Mouse (Mus musculus): ENCODE measurements at regions not wholly inside any gene's neighbourhood (a gene's known extent, or its start where the extent isn't known, plus 50 kb on each side); places are given as distances from the start of the nearest gene placed in this dataset.
A peak's percentile ranks its signal among the peaks of the same experiment; 100 is the strongest.

- peak; percentile 49 for DNase-seq
These were observed 63.9 kb upstream of the Fibin start for GRCm38 (mm10) chr2:110426881-110427280.

- no peak for DNase-seq
These were observed 89.7 kb upstream of the Fibin start for GRCm38 (mm10) chr2:110452694-110453093.

- no peak for DNase-seq
These were observed 109.5 kb upstream of the Fibin start for GRCm38 (mm10) chr2:110472307-110472995.

- no peak for DNase-seq
These were observed 113.6 kb upstream of the Fibin start for GRCm38 (mm10) chr2:110476591-110476990.

GRCm38 (mm10) chr2:110481327-110481726 is 115.8 kb upstream of the Slc5a12 start:
- no peak for DNase-seq

- no peak for DNase-seq
These were observed 110.9 kb upstream of the Slc5a12 start for GRCm38 (mm10) chr2:110486201-110486600.

- DNase-seq = no peak
These were observed 110.4 kb upstream of the Slc5a12 start for GRCm38 (mm10) chr2:110486724-110487123.

- no peak for DNase-seq
These were observed 109.1 kb upstream of the Slc5a12 start for GRCm38 (mm10) chr2:110487950-110488349.

GRCm38 (mm10) chr2:110501786-110502185 is 95.3 kb upstream of the Slc5a12 start:
- no peak for DNase-seq

GRCm38 (mm10) chr2:110508162-110508748 is 88.8 kb upstream of the Slc5a12 start:
- no peak for DNase-seq

GRCm38 (mm10) chr2:110523173-110523803 is 73.8 kb upstream of the Slc5a12 start:
- DNase-seq = no peak

- DNase-seq = no peak
These were observed 68.9 kb upstream of the Slc5a12 start for GRCm38 (mm10) chr2:110528191-110528590.

- DNase-seq = no peak
These were observed 57.0 kb upstream of the Slc5a12 start for GRCm38 (mm10) chr2:110540140-110540539.

GRCm38 (mm10) chr2:110540570-110541357 is 56.3 kb upstream of the Slc5a12 start:
- no peak for DNase-seq

GRCm38 (mm10) chr2:110541358-110541737 is 55.8 kb upstream of the Slc5a12 start:
- no peak for DNase-seq

Measured in lung, postnatal 10 days (tissue).